Mouse (Mus musculus) C2C12 (cell line): ENCODE measurements around the gene Adamts12.

Experiments used
- CTCF ChIP-seq: IDR thresholded peaks from one replicate; pipeline ENCODE4 v1.5.1; 2011; ENCODE audit not compliant: control insufficient read depth, insufficient read depth, insufficient read length
- MAX ChIP-seq: IDR thresholded peaks from one replicate; pipeline ENCODE4 v1.6.1; 2011; ENCODE audit warnings: mild to moderate bottlenecking, control low read depth
- USF1 ChIP-seq: IDR thresholded peaks from one replicate; pipeline ENCODE4 v1.6.1; 2011; ENCODE audit warnings: low read depth, mild to moderate bottlenecking, control low read depth, moderate library complexity

DNA sequence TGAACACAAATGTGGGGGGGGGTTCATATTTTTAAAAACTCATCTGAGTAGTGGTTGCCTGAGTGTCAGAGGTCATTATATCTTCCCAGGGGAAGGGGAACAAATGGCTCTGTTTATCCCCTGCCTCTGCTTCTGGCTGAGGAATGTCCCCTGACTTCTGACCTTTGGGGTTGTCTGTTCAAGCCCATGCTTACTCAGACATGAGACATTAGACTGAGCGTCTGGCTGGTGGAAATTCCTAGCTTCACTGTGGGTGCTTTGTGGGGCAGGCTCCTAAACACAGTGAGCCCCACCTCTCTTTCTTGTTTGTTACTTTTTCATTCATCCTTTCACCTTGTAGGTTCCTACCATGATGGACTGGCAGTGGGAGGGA, 20.4 kb downstream of the Adamts12 start:
- no peak for TF ChIP-seq CTCF
- no peak for TF ChIP-seq USF1
- no peak for TF ChIP-seq MAX
